Mouse (Mus musculus): ENCODE data around the gene Arhgap8. TPM values are rescaled to one million over a fixed set of nuclear protein-coding genes. Genes with fewer than 3 reads are reported as not detected.

Arhgap8 gene
- total and polyA plus RNA-seq, 3 experiments: not detected

DNA sequence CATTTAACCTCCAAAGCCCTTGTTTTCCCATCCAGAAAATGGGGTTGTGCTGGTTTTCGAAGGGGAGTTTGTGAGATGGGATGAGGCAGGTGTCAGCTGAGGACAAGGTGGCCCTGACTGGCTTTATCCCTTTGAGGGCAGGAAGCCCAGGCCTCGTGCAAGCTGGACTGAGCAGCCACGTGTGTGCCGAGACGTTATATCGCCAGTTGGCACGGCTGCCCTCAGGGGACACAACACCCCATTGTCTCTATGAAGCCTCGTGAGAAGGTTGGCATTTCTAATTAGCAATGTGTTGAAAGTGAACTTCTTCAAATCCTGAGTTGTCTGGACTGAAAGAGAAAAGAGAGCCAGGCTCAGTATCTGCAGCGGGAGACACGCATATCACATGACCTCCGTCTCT is 98.4 kb downstream of the Arhgap8 start:
- Histone ChIP-seq H3K4me3 (ENCODE audit: control insufficient read depth in 1 of 2, insufficient read depth in 1 of 2, low read depth in 2 of 2, low read length in 2 of 2) (no peak overlapping the region), H3K4me1 (ENCODE audit: control insufficient read depth in 1 of 2, insufficient read depth in 2 of 2, low read length in 2 of 2) (no peaks in the 10 kb centered on the region), H3K27me3 (ENCODE audit: control insufficient read depth in 1 of 2, insufficient read depth in 2 of 2, low read length in 2 of 2) (no peaks in the 10 kb centered on the region), H3K27ac (ENCODE audit: control insufficient read depth, low read depth, low read length) (no peak overlapping the region), H3K79me2 (ENCODE audit: control insufficient read depth, insufficient read depth, low read length, poor library complexity) (peaks cover 5% of the 10 kb centered on the region; the same call in 1 of the 2 replicates), H3K36me3 (ENCODE audit: control insufficient read depth in 1 of 2, insufficient read depth in 2 of 2, low read length in 2 of 2) (no peaks in the 10 kb centered on the region), H3K9me3 (replicated peaks; ENCODE audit: insufficient read depth, low read length) (no peaks in the 10 kb centered on the region), H3K9ac (ENCODE audit: control insufficient read depth, low read depth, low read length, poor library complexity, severe bottlenecking) (no peak overlapping the region)
- TF ChIP-seq BHLHE40 (IDR thresholded peaks at IDR 0.05; ENCODE audit: borderline replicate concordance, low read depth, low read length): no peak
- no peak for TF ChIP-seq UBTF (IDR thresholded peaks at IDR 0.05; ENCODE audit: borderline replicate concordance, insufficient read depth, low read depth, low read length)
- TF ChIP-seq USF2 (IDR thresholded peaks at IDR 0.05; ENCODE audit: borderline replicate concordance in 1 of 2, insufficient read depth in 1 of 2, low read depth in 1 of 2, low read length in 2 of 2): no peak
- no peak for TF ChIP-seq MAZ (IDR thresholded peaks at IDR 0.05; ENCODE audit: low read depth, low read length)
- no peak for TF ChIP-seq CTCF (IDR thresholded peaks at IDR 0.05 in 2 of 3, conservative IDR thresholded peaks at IDR 0.05 in 1 of 3; ENCODE audit: control insufficient read depth in 1 of 3, insufficient read depth in 1 of 3, low read depth in 2 of 3, low read length in 3 of 3, poor library complexity in 1 of 3, severe bottlenecking in 1 of 3)
- TF ChIP-seq SIN3A (IDR thresholded peaks at IDR 0.05; ENCODE audit: low read length): no peak
- TF ChIP-seq JUND (IDR thresholded peaks at IDR 0.05; ENCODE audit: low read depth, low read length): no peak
- no peak for TF ChIP-seq MYC (IDR thresholded peaks at IDR 0.05; ENCODE audit: low read depth, low read length)
- no peak for TF ChIP-seq ETS1 (IDR thresholded peaks at IDR 0.05; ENCODE audit: low read depth, low read length)
- no peak for TF ChIP-seq ZMIZ1 (IDR thresholded peaks at IDR 0.05; ENCODE audit: low read depth, low read length)
- TF ChIP-seq E2F4 (IDR thresholded peaks at IDR 0.05; ENCODE audit: borderline replicate concordance, low read depth, low read length): no peak
- no peak for TF ChIP-seq ELF1 (IDR thresholded peaks at IDR 0.05; ENCODE audit: low read depth, low read length)
- no peak for TF ChIP-seq MEF2A (IDR thresholded peaks at IDR 0.05; ENCODE audit: extremely low read depth, insufficient replicate concordance, low read depth, low read length, poor library complexity, severe bottlenecking)
- no peak for TF ChIP-seq TBP (IDR thresholded peaks at IDR 0.05; ENCODE audit: low read depth, low read length)
- no peak for TF ChIP-seq ZKSCAN1 (IDR thresholded peaks at IDR 0.05; ENCODE audit: low read depth, low read length)
- TF ChIP-seq CHD2 (IDR thresholded peaks at IDR 0.05; ENCODE audit: low read length): no peak
- TF ChIP-seq MAFK (IDR thresholded peaks at IDR 0.05; ENCODE audit: borderline replicate concordance, low read depth, low read length): no peak
- no peak for TF ChIP-seq RAD21 (IDR thresholded peaks at IDR 0.05; ENCODE audit: low read depth, low read length)
- DNase-seq (ENCODE audit: low read depth, low spot score): no peak

DNA sequence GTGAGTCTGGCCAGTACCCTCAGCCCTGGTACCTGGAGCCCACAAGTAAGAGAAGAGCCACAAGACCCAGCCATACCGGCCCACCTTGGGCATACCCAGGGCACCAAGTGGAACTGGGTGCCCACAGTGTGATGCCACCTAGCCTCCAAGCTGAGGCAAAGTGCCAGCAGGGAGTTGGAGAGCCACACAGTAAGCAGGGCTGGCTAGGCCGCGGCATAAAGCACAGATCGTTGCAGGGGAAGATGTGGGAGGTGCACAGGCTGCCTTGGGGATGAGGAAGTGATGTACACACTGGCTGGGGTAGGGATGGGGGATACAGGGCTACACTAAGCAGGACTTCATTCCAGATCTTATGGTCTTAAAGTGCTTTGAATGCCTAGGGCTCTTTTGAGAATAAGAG is 101.0 kb downstream of the Arhgap8 start:
- H3K79me2 ChIP-seq (ENCODE audit: control insufficient read depth, insufficient read depth, low read length, poor library complexity): peaks cover 5% of the 10 kb centered on the region; the same call in 1 of the 2 replicates
- no peaks in the 10 kb centered on the region for H3K4me1 ChIP-seq (ENCODE audit: control insufficient read depth in 1 of 2, insufficient read depth in 2 of 2, low read length in 2 of 2)
- H3K4me3 ChIP-seq (ENCODE audit: control insufficient read depth in 1 of 2, insufficient read depth in 1 of 2, low read depth in 2 of 2, low read length in 2 of 2): no peak overlapping the region
- TF ChIP-seq NELFE (IDR thresholded peaks at IDR 0.05; ENCODE audit: low read depth, low read length) (no peak), POLR2AphosphoS5 (IDR thresholded peaks at IDR 0.05; ENCODE audit: borderline replicate concordance, low read depth, low read length) (no peak), MAFK (IDR thresholded peaks at IDR 0.05; ENCODE audit: borderline replicate concordance, low read depth, low read length) (no peak), POLR2AphosphoS2 (IDR thresholded peaks at IDR 0.05; ENCODE audit: low read length) (no peak), ZMIZ1 (IDR thresholded peaks at IDR 0.05; ENCODE audit: low read depth, low read length) (no peak), KAT2A (conservative IDR thresholded peaks at IDR 0.05; ENCODE audit: low read depth, low read length) (no peak)
- H3K9me3 ChIP-seq (replicated peaks; ENCODE audit: insufficient read depth, low read length): no peaks in the 10 kb centered on the region
- H3K27me3 ChIP-seq (ENCODE audit: control insufficient read depth in 1 of 2, insufficient read depth in 2 of 2, low read length in 2 of 2): no peaks in the 10 kb centered on the region
- H3K27ac ChIP-seq (ENCODE audit: control insufficient read depth, low read depth, low read length): no peak overlapping the region
- H3K36me3 ChIP-seq (ENCODE audit: control insufficient read depth in 1 of 2, insufficient read depth in 2 of 2, low read length in 2 of 2): no peaks in the 10 kb centered on the region
- no peak for DNase-seq (ENCODE audit: low read depth, low spot score)
- no peak overlapping the region for H3K9ac ChIP-seq (ENCODE audit: control insufficient read depth, low read depth, low read length, poor library complexity, severe bottlenecking)

All from MEL (cell line).